Mouse (Mus musculus): ENCODE measurements around the gene Dhdh. TPM values are rescaled to one million over a fixed set of nuclear protein-coding genes. Genes with fewer than 3 reads are reported as not detected.
A peak's percentile ranks its signal among the peaks of the same experiment; 100 is the strongest.

Dhdh gene
- total and polyA plus RNA-seq, 2 experiments from 2014 or later = 3.6 to 4.9 TPM

DNA sequence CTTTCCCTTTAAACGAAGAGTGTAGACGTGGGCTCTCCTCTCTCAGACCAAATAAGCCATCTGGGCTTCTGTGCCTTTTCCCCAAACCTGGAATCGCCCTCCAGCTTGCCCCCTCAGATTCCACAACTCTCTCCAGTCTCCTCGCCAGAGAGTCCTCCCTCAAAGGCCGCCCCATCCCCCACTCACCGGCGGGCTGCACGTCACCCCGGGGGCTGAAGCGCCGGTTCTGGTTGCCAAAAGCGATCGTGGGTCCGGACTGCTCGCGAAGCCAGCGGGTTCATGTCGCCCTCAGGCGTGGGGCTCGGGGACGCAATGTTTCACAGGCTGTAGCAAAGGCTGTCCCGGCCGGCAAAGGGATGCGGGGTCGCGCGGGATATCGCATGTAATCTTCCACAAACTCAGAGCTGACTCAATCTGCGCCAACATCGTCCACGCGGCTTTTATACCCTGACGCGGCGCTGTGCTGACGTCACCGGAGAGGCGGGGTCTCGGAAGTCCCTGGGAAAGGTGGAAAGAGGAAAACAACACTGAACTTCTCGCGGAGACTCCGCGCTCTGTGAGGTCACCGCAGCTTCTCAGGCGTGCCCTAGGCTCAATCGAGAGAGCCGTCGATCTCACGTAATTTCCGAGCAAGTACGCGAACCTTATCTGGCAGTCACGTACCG lies 37.3 kb upstream of the Dhdh start, which contains the start of the genes Ppp1r15a and Plekha4:
Gene Ppp1r15a, minus strand, starts transcription at position 460 of the 665 bp plus-strand sequence.
Gene Plekha4, plus strand, starts transcription at position 522 of the 665 bp plus-strand sequence.
- WGBS = 1% methylated on average over 54 of the region's 54 CpGs
- Histone ChIP-seq H3K4me2 (ENCODE audit: low read depth) (peak within 1 kb of the TSS; percentile 63), H3K27me3 (ENCODE audit: insufficient read depth, low read length) (no peaks in the 10 kb centered on the region), H3K4me3 (ENCODE audit: low read depth, low read length) (peak within 1 kb of the TSS; percentile 89), H3K9ac (peak within 1 kb of the TSS; percentile 83), H3K36me3 (ENCODE audit: insufficient read depth) (no peaks in the 10 kb centered on the region), H3K9me3 (ENCODE audit: low read length) (no peaks in the 10 kb centered on the region), H3K27ac (ENCODE audit: low read depth, low read length) (peak within 1 kb of the TSS; percentile 84), H3K4me1 (ENCODE audit: insufficient read depth) (no peaks in the 10 kb centered on the region)
- ATAC-seq = peak; percentile 88
- peak; percentile 96 for DNase-seq
- no peak for TF ChIP-seq CTCF (IDR thresholded peaks at IDR 0.05; ENCODE audit: low read depth)

- WGBS = 34% methylated on average over 12 of the region's 12 CpGs
- TF ChIP-seq CTCF (IDR thresholded peaks at IDR 0.05; ENCODE audit: low read depth) = no peak
- Histone ChIP-seq H3K4me3 (ENCODE audit: low read depth, low read length) (peak overlapping the region; percentile 89), H3K9me3 (ENCODE audit: low read length) (no peaks in the 10 kb centered on the region), H3K27ac (ENCODE audit: low read depth, low read length) (peak overlapping the region; percentile 84), H3K4me1 (ENCODE audit: insufficient read depth) (no peaks in the 10 kb centered on the region), H3K36me3 (ENCODE audit: insufficient read depth) (no peaks in the 10 kb centered on the region), H3K4me2 (ENCODE audit: low read depth) (peak overlapping the region; percentile 63), H3K9ac (peak overlapping the region; percentile 83), H3K27me3 (ENCODE audit: insufficient read depth, low read length) (no peaks in the 10 kb centered on the region)
- ATAC-seq (no peak), DNase-seq (no peak)
Observed at GRCm38 (mm10) chr7:45524841-45525621, 36.4 kb upstream of the Dhdh start.

- 84% methylated on average over 12 of the region's 13 CpGs for WGBS
- Histone ChIP-seq H3K4me2 (ENCODE audit: low read depth) (no peak overlapping the region), H3K27ac (ENCODE audit: low read depth, low read length) (no peak overlapping the region), H3K9me3 (ENCODE audit: low read length) (no peaks in the 10 kb centered on the region), H3K4me1 (ENCODE audit: insufficient read depth) (no peaks in the 10 kb centered on the region), H3K4me3 (ENCODE audit: low read depth, low read length) (no peak overlapping the region), H3K9ac (no peak overlapping the region), H3K27me3 (ENCODE audit: insufficient read depth, low read length) (no peaks in the 10 kb centered on the region), H3K36me3 (ENCODE audit: insufficient read depth) (no peaks in the 10 kb centered on the region)
- DNase-seq (no peak), ATAC-seq (no peak)
- no peak for TF ChIP-seq CTCF (IDR thresholded peaks at IDR 0.05; ENCODE audit: low read depth)
Observed at GRCm38 (mm10) chr7:45523678-45524170, 35.1 kb upstream of the Dhdh start.

DNA sequence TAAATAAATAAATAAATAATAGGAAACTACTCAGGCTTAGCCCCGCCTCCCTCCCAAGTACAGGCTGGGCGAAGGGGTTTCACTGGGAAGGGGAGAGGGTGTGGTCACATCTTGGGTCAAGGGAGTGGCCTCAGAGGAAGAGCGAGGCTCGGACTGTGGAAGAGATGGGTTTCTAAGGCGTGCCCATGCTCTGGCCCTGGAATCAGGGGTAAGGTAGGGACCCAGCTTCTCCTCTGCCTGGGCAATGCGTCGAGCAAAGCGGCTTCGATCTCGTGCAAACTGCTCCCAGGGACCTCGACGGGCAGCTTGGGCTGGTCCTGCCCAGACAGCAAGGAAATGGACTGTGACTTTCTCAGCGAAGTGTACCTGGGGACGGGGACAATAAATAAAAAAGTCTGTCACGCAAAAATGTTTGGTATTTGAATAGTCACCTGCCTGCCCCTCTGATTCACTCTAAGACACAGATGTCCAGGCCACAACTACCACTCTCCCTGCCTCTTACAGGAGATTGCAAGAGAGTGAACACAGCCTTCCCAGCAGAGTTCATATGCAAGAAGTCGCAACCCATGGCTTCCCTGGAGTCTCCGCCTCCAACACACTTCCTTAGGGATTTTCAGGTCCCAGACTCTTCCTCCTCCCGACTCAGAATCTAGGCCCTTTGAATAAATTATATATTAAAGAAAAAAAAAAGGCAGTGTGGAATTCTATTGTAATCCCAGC lies 34.5 kb upstream of the Dhdh start:
- no peaks in the 10 kb centered on the region for H3K4me1 ChIP-seq (ENCODE audit: insufficient read depth)
- H3K9me3 ChIP-seq (ENCODE audit: low read length) = no peaks in the 10 kb centered on the region
- H3K36me3 ChIP-seq (ENCODE audit: insufficient read depth) = no peaks in the 10 kb centered on the region
- no peak for DNase-seq
- H3K27me3 ChIP-seq (ENCODE audit: insufficient read depth, low read length) = no peaks in the 10 kb centered on the region
- WGBS = 80% methylated on average over 18 of the region's 18 CpGs
- ATAC-seq = no peak
- TF ChIP-seq CTCF (IDR thresholded peaks at IDR 0.05; ENCODE audit: low read depth) = no peak
- no peak overlapping the region for H3K4me2 ChIP-seq (ENCODE audit: low read depth)
- no peak overlapping the region for H3K4me3 ChIP-seq (ENCODE audit: low read depth, low read length)
- no peak overlapping the region for H3K27ac ChIP-seq (ENCODE audit: low read depth, low read length)
- H3K9ac ChIP-seq = no peak overlapping the region

- 46% methylated on average over 16 of the region's 16 CpGs for WGBS
- H3K9ac ChIP-seq = no peak overlapping the region
- H3K27ac ChIP-seq (ENCODE audit: low read depth, low read length) = no peak overlapping the region
- no peaks in the 10 kb centered on the region for H3K27me3 ChIP-seq (ENCODE audit: insufficient read depth, low read length)
- H3K9me3 ChIP-seq (ENCODE audit: low read length) = no peaks in the 10 kb centered on the region
- H3K4me2 ChIP-seq (ENCODE audit: low read depth) = peak overlapping the region; percentile 53
- TF ChIP-seq CTCF (IDR thresholded peaks at IDR 0.05; ENCODE audit: low read depth) = no peak
- DNase-seq (no peak), ATAC-seq (no peak)
- peak overlapping the region; percentile 46 for H3K4me3 ChIP-seq (ENCODE audit: low read depth, low read length)
- H3K4me1 ChIP-seq (ENCODE audit: insufficient read depth) = no peaks in the 10 kb centered on the region
- no peaks in the 10 kb centered on the region for H3K36me3 ChIP-seq (ENCODE audit: insufficient read depth)
Observed at GRCm38 (mm10) chr7:45522194-45522752, 33.7 kb upstream of the Dhdh start.

GRCm38 (mm10) chr7:45521728-45522184 lies 33.2 kb upstream of the Dhdh start:
- DNase-seq (peak; percentile 93), ATAC-seq (peak; percentile 90)
- H3K36me3 ChIP-seq (ENCODE audit: insufficient read depth) = no peaks in the 10 kb centered on the region
- TF ChIP-seq CTCF (IDR thresholded peaks at IDR 0.05; ENCODE audit: low read depth) = peak; percentile 56
- WGBS = 2% methylated on average over 28 of the region's 28 CpGs
- no peaks in the 10 kb centered on the region for H3K9me3 ChIP-seq (ENCODE audit: low read length)
- peak overlapping the region; percentile 53 for H3K4me2 ChIP-seq (ENCODE audit: low read depth)
- no peaks in the 10 kb centered on the region for H3K27me3 ChIP-seq (ENCODE audit: insufficient read depth, low read length)
- peak overlapping the region; percentile 86 for H3K27ac ChIP-seq (ENCODE audit: low read depth, low read length)
- H3K4me3 ChIP-seq (ENCODE audit: low read depth, low read length) = peak overlapping the region; percentile 46
- H3K9ac ChIP-seq = peak overlapping the region; percentile 51
- H3K4me1 ChIP-seq (ENCODE audit: insufficient read depth) = no peaks in the 10 kb centered on the region
